Mouse (Mus musculus) spleen, adult 2 months (tissue): ENCODE measurements around the gene Zbtb20. TPM values are rescaled to one million over a fixed set of nuclear protein-coding genes. Genes with fewer than 3 reads are reported as not detected.

Experiments used
- DNase-seq, 2 experiments: peaks; one replicate each; pipeline versions ENCODE4 v3.0.0 to v3.0.0-alpha.2; 2012 to 2021; ENCODE audit warnings: low spot score in 2 of 2, low read depth in 1 of 2
- H3K27ac ChIP-seq: fragments of 200-500 bp; 2 replicates; pipeline ENCODE4 v1.5.1; 2012; ENCODE audit warnings: low read length, inconsistent platforms; ENCODE audit not compliant: insufficient read depth
- H3K27me3 ChIP-seq: fragments of 200-500 bp; 2 replicates; pipeline ENCODE4 v1.6.1; 2012; ENCODE audit warnings: mild to moderate bottlenecking, moderate library complexity, low read length, inconsistent platforms; ENCODE audit not compliant: control insufficient read depth, insufficient read depth
- H3K36me3 ChIP-seq: fragments of 200-500 bp; 2 replicates; pipeline ENCODE4 v1.6.1; 2012; ENCODE audit warnings: mild to moderate bottlenecking, low read length, inconsistent platforms; ENCODE audit not compliant: control insufficient read depth, insufficient read depth
- H3K4me1 ChIP-seq: fragments of 200-500 bp; 2 replicates; pipeline ENCODE4 v1.6.1; 2011; ENCODE audit warnings: inconsistent platforms; ENCODE audit not compliant: control insufficient read depth, insufficient read depth, insufficient read length
- H3K4me3 ChIP-seq: fragments of 200-500 bp; 2 replicates; pipeline ENCODE4 v1.5.1; 2011; ENCODE audit warnings: mild to moderate bottlenecking, inconsistent platforms; ENCODE audit not compliant: insufficient read depth, insufficient read length; ENCODE audit errors: extremely low read depth
- CTCF ChIP-seq: fragments of 200-500 bp; IDR thresholded peaks from 2 replicates; pipeline ENCODE4 v1.5.1; 2011; ENCODE audit warnings: mild to moderate bottlenecking, inconsistent platforms; ENCODE audit not compliant: insufficient read depth, insufficient read length, insufficient replicate concordance; ENCODE audit errors: extremely low read depth
- POLR2A ChIP-seq: fragments of 200-500 bp; IDR thresholded peaks from 2 replicates; pipeline ENCODE4 v1.6.1; 2011; ENCODE audit warnings: low read depth, low read length, inconsistent platforms
- WGBS: fragments of 180-500 bp; shearing (Covaris S2); methylation state at CpG from one replicate; pipeline ENCODE4 v1.1.7; 2018; 5-methylcytosine and 5-hydroxymethylcytosine counted together
- polyA plus RNA-seq: library from polyadenylated mRNA; depleted of rRNA; stranded (reverse); fragments of >200 nt; gene quantifications from 2 replicates; pipeline ENCODE4 v1.2.3, GENCODE M21; 2012

Gene Zbtb20
- polyA plus RNA-seq, 1 experiment = 8.6 TPM

GRCm38 (mm10) chr16:43537163-43537562, 661.5 kb downstream of the Zbtb20 start:
- no peak for DNase-seq
- Histone ChIP-seq H3K27ac (no peak overlapping the region), H3K27me3 (no peaks in the 10 kb centered on the region), H3K36me3 (no peaks in the 10 kb centered on the region), H3K4me1 (no peaks in the 10 kb centered on the region), H3K4me3 (no peak overlapping the region)
- WGBS = 89% methylated on average over 7 of the region's 7 CpGs
- no peak for TF ChIP-seq POLR2A
- TF ChIP-seq CTCF = no peak

GRCm38 (mm10) chr16:43539659-43540096, 664.0 kb downstream of the Zbtb20 start:
- 89% methylated on average over 12 of the region's 12 CpGs for WGBS

DNA sequence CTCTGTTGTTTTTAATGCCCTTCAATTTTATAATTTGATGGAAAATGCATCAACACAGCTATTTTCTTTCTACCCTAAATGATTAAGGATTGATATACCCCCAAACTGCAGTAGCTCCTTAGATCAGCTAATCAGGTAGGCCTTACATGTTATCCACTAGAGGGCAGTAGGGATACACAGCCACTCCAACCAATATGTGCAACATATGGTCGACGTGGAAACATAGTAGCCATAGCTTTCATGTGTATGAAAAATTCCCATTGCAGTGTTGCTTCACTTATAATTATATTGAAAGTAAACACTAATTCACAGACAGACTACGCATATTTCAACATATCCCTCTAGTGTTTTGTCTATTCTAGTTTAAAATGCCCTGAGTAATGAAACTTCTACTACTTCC, 664.4 kb downstream of the Zbtb20 start:
- no peaks in the 10 kb centered on the region for H3K36me3 ChIP-seq
- no peak overlapping the region for H3K4me3 ChIP-seq
- TF ChIP-seq CTCF (peak; percentile 34; the same call in 1 of the 2 replicates), POLR2A (no peak)
- H3K4me1 ChIP-seq = no peaks in the 10 kb centered on the region
- H3K27ac ChIP-seq = no peak overlapping the region
- 25% methylated on average over 3 of the region's 3 CpGs for whole genome bisulfite sequencing
- H3K27me3 ChIP-seq = no peaks in the 10 kb centered on the region
- DNase-seq = peak in 1 of 2 experiments; percentile 15

More at GRCm38 (mm10) chr16:43539659-43540096, 664.0 kb downstream of the Zbtb20 start:
- Histone ChIP-seq H3K27ac (no peak overlapping the region), H3K36me3 (no peaks in the 10 kb centered on the region), H3K4me1 (no peaks in the 10 kb centered on the region), H3K27me3 (no peaks in the 10 kb centered on the region), H3K4me3 (no peak overlapping the region)
- no peak for DNase-seq
- TF ChIP-seq POLR2A = no peak

DNA sequence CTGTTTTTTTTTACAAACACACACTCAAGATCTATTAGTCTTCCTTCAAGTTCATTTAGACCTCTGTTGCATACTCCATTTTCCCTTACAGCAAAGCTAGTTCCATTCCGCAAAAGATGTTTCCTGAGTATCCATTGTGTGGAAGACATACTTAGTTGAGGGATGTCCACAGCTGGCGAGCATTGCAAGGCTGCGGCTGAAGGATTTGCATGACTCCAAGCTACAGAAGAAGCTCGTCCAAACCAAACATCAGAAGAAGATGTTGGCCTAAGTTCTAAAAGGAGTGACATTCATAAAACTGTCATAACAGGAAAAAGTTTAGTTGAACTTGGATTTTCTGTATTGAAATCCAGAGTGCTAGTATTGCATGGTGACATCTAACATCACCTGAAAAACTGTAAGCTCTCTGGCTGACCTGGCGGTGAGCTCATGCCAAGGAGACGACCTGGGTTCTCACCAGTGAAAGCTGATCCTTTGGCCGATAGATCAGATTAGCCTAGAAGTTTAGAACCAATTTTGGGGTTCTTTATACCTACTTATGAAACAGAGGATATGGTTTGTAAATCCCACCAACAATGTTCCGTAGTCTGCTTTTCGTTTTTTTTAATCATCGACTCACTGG, 665.0 kb downstream of the Zbtb20 start:
- H3K27ac ChIP-seq = no peak overlapping the region
- DNase-seq = no peak
- TF ChIP-seq CTCF = no peak
- no peak overlapping the region for H3K4me3 ChIP-seq
- no peaks in the 10 kb centered on the region for H3K36me3 ChIP-seq
- H3K27me3 ChIP-seq = no peaks in the 10 kb centered on the region
- WGBS = 93% methylated on average over 10 of the region's 10 CpGs
- no peaks in the 10 kb centered on the region for H3K4me1 ChIP-seq

GRCm38 (mm10) chr16:43545261-43545660, 669.6 kb downstream of the Zbtb20 start:
- 73% methylated on average over 4 of the region's 4 CpGs for WGBS
- Histone ChIP-seq H3K4me3 (no peak overlapping the region), H3K4me1 (no peaks in the 10 kb centered on the region), H3K27me3 (no peaks in the 10 kb centered on the region), H3K27ac (no peak overlapping the region), H3K36me3 (no peaks in the 10 kb centered on the region)
- no peak for TF ChIP-seq CTCF
- no peak for TF ChIP-seq POLR2A
- DNase-seq = no peak

DNA sequence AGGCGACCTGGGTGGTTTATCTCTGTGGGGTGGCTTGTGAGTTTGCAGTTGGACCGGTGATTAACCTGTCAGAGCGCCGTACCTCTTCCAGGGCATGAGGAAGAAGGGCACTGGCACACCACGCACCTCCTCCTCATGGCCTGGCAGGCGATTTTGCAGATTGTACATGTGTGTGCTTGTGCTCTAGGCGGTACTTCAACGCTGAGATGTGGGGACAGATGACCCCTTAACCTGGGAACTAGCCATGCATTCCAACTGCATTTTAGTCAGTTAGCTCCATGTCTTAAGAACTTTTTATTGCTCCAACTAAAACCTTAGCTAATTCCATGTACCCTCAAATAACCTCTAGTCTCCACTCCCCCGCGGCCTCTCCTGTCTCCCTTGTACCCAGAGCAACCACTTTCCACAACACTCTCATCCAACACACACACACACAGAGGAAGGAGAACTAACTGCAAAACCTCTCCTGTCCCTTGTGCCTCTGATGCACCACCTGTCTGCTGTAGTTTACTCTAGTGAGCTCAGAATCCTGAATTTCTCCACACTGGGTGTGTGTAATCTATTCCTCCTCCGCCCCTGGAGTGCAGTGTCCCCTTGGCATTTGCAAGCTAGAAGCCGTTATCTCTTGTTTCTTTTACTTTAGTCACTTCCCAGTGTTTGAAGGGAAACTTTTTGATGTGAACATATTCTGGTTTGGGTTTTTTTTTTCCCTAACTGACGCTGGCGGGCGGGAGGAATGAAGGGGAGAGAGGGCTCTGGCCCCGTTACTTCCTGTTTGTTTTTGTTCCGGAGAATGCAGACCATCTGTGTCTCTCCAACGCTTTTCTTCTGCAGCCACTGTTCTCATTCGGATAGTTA, 671.9 kb downstream of the Zbtb20 start:
- 0 out of 2 replicates have a peak overlapping the region, but pooled peaks have one; percentile 43 for H3K27ac ChIP-seq
- H3K27me3 ChIP-seq = no peaks in the 10 kb centered on the region
- no peaks in the 10 kb centered on the region for H3K36me3 ChIP-seq
- H3K4me3 ChIP-seq = no peak overlapping the region
- WGBS = 72% methylated on average over 19 of the region's 19 CpGs
- TF ChIP-seq POLR2A = no peak
- no peak for TF ChIP-seq CTCF
- DNase-seq = no peak
- H3K4me1 ChIP-seq = no peaks in the 10 kb centered on the region

- DNase-seq = no peak
- Histone ChIP-seq H3K27me3 (no peaks in the 10 kb centered on the region), H3K36me3 (no peaks in the 10 kb centered on the region), H3K4me3 (no peak overlapping the region), H3K4me1 (no peaks in the 10 kb centered on the region), H3K27ac (no peak overlapping the region)
- WGBS = 84% methylated on average over 5 of the region's 5 CpGs
- no peak for TF ChIP-seq POLR2A
- TF ChIP-seq CTCF = no peak
These were observed 673.1 kb downstream of the Zbtb20 start for GRCm38 (mm10) chr16:43548774-43549173.
